Mouse (Mus musculus) hindbrain, embryonic 14.5 days (tissue): ENCODE data around the gene Gm28230. TPM values are rescaled to one million over a fixed set of nuclear protein-coding genes. Genes with fewer than 3 reads are reported as not detected.

Source experiments
- ATAC-seq: fragments of 200-750 bp; cut with Nextera tagmentation; 2 replicates; pipeline ENCODE4 v1.8.0; 2017; ENCODE audit warnings: moderate number of reproducible peaks, mild to moderate bottlenecking, moderate TSS enrichment, moderate library complexity; ENCODE audit not compliant: low FRiP score
- DNase-seq: peaks from one replicate; pipeline ENCODE4 v3.0.0-alpha.2; 2015; ENCODE audit warnings: low spot score
- H3K27ac ChIP-seq: fragments of 300-500 bp; sonication (generic); 2 replicates; pipeline ENCODE4 v1.5.1; 2014; ENCODE audit warnings: mild to moderate bottlenecking, moderate library complexity
- H3K27me3 ChIP-seq: fragments of 300-500 bp; sonication (generic); 2 replicates; pipeline ENCODE4 v1.6.1; 2014; ENCODE audit warnings: mild to moderate bottlenecking, low read length, mixed read lengths; ENCODE audit not compliant: control insufficient read depth, insufficient read depth
- H3K36me3 ChIP-seq: fragments of 300-500 bp; sonication (generic); replicated peaks from 2 replicates; pipeline ENCODE4 v1.6.1; 2014; ENCODE audit not compliant: control insufficient read depth, insufficient read depth
- H3K4me1 ChIP-seq: fragments of 300-500 bp; sonication (generic); replicated peaks from 2 replicates; pipeline ENCODE4 v1.6.1; 2014; ENCODE audit warnings: antibody characterized with exemption, low read length, mixed read lengths; ENCODE audit not compliant: control insufficient read depth, insufficient read depth
- H3K4me2 ChIP-seq: fragments of 300-500 bp; sonication (generic); replicated peaks from 2 replicates; pipeline ENCODE4 v1.6.1; 2014; ENCODE audit warnings: mild to moderate bottlenecking, moderate library complexity
- H3K4me3 ChIP-seq: fragments of 300-500 bp; sonication (generic); replicated peaks from 2 replicates; pipeline ENCODE4 v1.5.1; 2014; ENCODE audit warnings: mild to moderate bottlenecking, low read length
- H3K9ac ChIP-seq: fragments of 300-500 bp; sonication (generic); 2 replicates; pipeline ENCODE4 v1.6.1; 2014
- H3K9me3 ChIP-seq: fragments of 300-500 bp; sonication (generic); 2 replicates; pipeline ENCODE4 v1.6.1; 2016; ENCODE audit warnings: low read length; ENCODE audit not compliant: control insufficient read depth
- whole genome bisulfite sequencing: fragments of 180-500 bp; shearing (Covaris S2); extraction: QIAGEN DNeasy Blood & Tissue Kit; methylation state at CpG from one replicate; pipeline ENCODE4 v1.1.7; 2014; 5-methylcytosine and 5-hydroxymethylcytosine counted together
- polyA plus RNA-seq: library from polyadenylated mRNA; unstranded; fragments of >200 nt; fragmentation: Nextera tagmentation; extraction: Ambion mirVana; gene quantifications from 2 replicates; pipeline ENCODE4 v1.2.1, GENCODE M21; 2014

Gm28230 gene
- polyA plus RNA-seq, 1 experiment from 2014 or later, result 1.3 TPM

DNA sequence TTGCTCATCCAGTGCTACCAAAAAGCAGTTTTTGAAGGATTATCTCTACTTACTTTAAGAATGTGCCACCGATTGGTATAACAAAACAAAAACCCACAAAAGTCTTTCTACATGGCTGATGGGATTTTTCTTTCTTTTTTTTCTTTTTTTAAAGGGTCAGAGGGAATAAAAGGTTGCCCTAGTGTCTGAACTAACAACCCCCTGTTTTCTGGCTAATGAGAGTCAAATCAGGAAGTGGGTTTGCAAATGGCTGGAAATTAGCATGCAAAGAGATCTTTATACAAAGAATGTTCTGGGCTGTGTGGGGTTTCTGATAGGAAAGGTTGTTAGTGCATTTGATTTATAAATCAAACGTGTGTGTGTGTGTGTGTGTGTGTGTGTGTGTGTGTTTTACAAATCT, 6.1 kb upstream of the Gm28230 start:
- no peak overlapping the region for H3K27ac ChIP-seq
- WGBS, result 12% methylated on average over 2 of the region's 2 CpGs
- H3K9ac ChIP-seq, result no peak overlapping the region
- H3K9me3 ChIP-seq, result no peaks in the 10 kb centered on the region
- DNase-seq, result no peak
- peaks cover 9% of the 10 kb centered on the region; the same call in 1 of the 2 replicates for H3K4me1 ChIP-seq
- H3K4me2 ChIP-seq, result no peak overlapping the region
- no peak overlapping the region for H3K4me3 ChIP-seq
- H3K27me3 ChIP-seq, result peaks cover 99% of the 10 kb centered on the region
- H3K36me3 ChIP-seq, result no peaks in the 10 kb centered on the region
- ATAC-seq, result no peak

DNA sequence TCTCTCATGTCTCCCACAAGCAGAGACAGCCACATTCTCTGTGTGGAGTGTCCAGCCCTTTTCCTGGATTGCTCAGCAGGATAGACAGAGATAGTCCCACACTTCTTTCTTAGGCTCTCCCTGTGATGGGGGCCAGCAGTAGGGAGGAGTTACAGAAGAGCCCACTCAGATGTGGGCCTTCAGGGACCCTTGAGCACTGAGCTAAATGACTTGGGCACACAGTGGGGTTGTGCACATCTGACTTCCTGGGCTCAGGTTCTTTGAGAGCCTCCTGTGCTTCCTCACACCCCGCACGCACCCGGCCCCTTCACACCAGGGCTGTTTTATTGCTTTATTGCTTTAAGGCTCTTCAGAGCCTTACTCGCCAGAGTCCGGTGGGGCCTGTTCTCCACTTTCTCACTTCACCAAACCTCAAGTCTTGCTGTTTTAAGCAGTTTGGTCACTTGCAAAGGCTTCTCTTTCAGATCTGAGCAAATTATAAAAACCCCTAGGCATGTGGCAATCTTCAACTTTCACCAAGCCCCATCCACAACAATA, 5.5 kb upstream of the Gm28230 start:
- no peaks in the 10 kb centered on the region for H3K36me3 ChIP-seq
- 0 out of 2 replicates have a peak overlapping the region, but pooled peaks have one; percentile 2 for H3K4me2 ChIP-seq
- WGBS, result 11% methylated on average over 5 of the region's 5 CpGs
- no peak overlapping the region for H3K9ac ChIP-seq
- ATAC-seq (no peak), DNase-seq (no peak)
- no peak overlapping the region for H3K27ac ChIP-seq
- H3K4me3 ChIP-seq, result no peak overlapping the region
- H3K4me1 ChIP-seq, result peaks cover 9% of the 10 kb centered on the region; the same call in 1 of the 2 replicates
- peaks cover 99% of the 10 kb centered on the region for H3K27me3 ChIP-seq
- H3K9me3 ChIP-seq, result no peaks in the 10 kb centered on the region

DNA sequence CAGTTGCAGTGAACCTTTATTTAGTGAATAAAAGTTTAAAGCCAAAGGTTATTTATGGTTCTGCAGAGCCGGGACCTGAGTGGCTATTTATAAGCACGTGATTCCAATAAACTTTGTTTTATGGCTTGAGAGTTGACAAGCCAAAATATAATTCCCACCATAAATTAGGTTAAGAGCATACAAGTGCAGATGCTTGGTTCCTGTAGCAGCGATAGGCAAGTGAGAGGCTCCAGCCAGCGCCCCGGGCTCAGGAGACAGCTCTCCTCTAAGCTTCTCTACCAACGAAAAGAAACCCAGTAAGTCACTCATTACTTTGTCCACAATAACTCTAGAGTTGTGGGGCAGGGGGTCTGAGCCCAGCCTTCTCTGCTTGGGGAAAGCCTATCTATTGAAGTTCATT, 4.6 kb upstream of the Gm28230 start:
- Histone ChIP-seq H3K9me3 (no peaks in the 10 kb centered on the region), H3K27me3 (peaks cover 99% of the 10 kb centered on the region), H3K9ac (no peak overlapping the region), H3K4me3 (no peak overlapping the region), H3K4me1 (peaks cover 14% of the 10 kb centered on the region; the same call in 1 of the 2 replicates), H3K27ac (no peak overlapping the region), H3K36me3 (no peaks in the 10 kb centered on the region), H3K4me2 (0 out of 2 replicates have a peak overlapping the region, but pooled peaks have one; percentile 82)
- WGBS, result 8% methylated on average over 6 of the region's 6 CpGs
- DNase-seq (no peak), ATAC-seq (no peak)

DNA sequence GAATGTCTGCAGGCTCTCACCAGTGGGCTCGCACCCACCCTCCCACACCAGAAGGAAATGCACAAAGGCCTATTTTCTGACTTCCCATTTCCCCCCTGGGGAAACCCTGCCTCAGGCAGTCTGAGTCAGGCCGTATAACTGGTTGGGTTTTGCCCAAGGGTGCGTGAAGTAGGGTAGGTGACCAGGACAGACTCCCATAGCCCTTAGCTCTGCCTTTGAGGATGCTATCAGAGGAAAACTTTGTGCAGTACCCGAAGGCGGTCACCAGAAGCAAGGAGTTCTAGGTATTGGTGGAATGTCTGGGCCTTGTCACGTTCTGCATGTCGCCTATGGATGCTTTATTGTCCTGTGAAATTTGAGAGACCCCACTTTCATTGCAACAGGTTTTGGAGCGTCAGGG, 3.6 kb upstream of the Gm28230 start:
- Histone ChIP-seq H3K9ac (peak overlapping the region; percentile 9; the same call in 1 of the 2 replicates), H3K9me3 (no peaks in the 10 kb centered on the region), H3K4me3 (no peak overlapping the region), H3K27ac (no peak overlapping the region), H3K27me3 (peaks cover 99% of the 10 kb centered on the region), H3K4me1 (peaks cover 14% of the 10 kb centered on the region; the same call in 1 of the 2 replicates), H3K4me2 (peak overlapping the region; percentile 82), H3K36me3 (no peaks in the 10 kb centered on the region)
- DNase-seq (no peak), ATAC-seq (no peak)
- 6% methylated on average over 8 of the region's 8 CpGs for WGBS

DNA sequence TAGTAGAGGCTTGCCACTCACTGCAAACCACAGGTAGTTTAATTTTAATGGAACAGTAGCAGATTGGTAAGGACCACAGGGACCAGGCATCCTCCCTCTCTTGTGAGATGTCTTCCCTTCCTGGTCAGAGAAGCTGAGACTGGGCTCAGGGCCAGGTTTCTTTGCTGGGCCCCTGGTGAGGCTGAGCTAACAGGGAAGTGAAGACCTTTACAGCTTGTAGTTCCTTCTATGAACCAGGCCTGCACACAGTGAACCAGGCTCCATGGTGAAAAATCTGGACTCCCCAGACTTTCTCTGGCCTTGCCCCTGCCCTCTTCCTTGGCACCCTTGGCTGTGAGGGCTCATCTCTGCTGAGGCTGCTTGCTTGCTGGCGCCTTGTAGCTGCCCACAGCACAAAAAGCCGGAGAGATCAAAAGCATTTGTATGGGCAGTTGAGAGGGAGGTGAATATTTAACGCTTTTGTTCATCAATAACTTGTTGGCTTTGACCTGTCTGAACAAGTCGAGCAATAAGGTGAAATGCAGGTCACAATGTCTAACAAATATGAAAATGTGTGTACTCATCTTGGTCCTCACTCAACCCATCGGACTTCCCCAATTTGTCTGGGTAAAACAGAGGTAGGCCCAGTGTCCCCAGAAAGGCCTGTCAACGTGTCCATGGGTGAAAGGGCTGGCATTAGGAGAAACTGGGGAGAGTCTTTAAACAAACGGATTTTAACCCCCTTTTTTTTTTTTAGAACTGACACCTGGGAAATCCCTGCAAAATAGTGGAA, 2.1 kb upstream of the Gm28230 start:
- no peaks in the 10 kb centered on the region for H3K36me3 ChIP-seq
- peaks cover 14% of the 10 kb centered on the region for H3K4me1 ChIP-seq
- H3K27me3 ChIP-seq, result peaks cover 98% of the 10 kb centered on the region
- no peak for DNase-seq
- H3K4me3 ChIP-seq, result 0 out of 2 replicates have a peak overlapping the region, but pooled peaks have one; percentile 42
- H3K9ac ChIP-seq, result peak overlapping the region; percentile 53; the same call in 1 of the 2 replicates
- H3K4me2 ChIP-seq, result peak overlapping the region; percentile 82
- 12% methylated on average over 7 of the region's 7 CpGs for WGBS
- no peak for ATAC-seq
- H3K9me3 ChIP-seq, result no peaks in the 10 kb centered on the region
- H3K27ac ChIP-seq, result peak overlapping the region; percentile 91

DNA sequence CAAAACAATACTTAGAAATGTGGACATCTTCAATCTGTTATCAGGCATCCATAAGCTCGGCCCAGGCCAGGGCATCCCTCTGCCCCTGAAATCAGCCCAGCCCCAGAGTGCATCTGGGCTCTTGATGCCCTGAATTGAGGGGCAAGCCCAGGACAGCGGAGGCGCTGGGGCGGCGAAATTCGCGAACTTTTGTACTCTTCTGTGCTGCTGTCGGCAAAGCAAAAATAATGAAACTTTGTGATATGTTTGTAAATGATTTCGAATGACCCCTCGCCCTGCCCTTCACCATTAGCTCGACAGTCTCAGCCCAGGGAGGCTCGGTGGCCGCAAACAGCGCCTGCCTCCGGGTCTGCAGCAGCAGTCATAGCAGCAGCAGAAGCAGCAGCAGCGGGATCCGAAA, 1.4 kb upstream of the Gm28230 start:
- H3K36me3 ChIP-seq, result no peaks in the 10 kb centered on the region
- WGBS, result 3% methylated on average over 17 of the region's 17 CpGs
- H3K4me3 ChIP-seq, result peak overlapping the region; percentile 42; the same call in 1 of the 2 replicates
- ATAC-seq (no peak), DNase-seq (no peak)
- H3K27ac ChIP-seq, result peak overlapping the region; percentile 91
- H3K4me2 ChIP-seq, result peak overlapping the region; percentile 82
- peaks cover 98% of the 10 kb centered on the region for H3K27me3 ChIP-seq
- peak overlapping the region; percentile 53 for H3K9ac ChIP-seq
- peaks cover 14% of the 10 kb centered on the region for H3K4me1 ChIP-seq
- no peaks in the 10 kb centered on the region for H3K9me3 ChIP-seq

DNA sequence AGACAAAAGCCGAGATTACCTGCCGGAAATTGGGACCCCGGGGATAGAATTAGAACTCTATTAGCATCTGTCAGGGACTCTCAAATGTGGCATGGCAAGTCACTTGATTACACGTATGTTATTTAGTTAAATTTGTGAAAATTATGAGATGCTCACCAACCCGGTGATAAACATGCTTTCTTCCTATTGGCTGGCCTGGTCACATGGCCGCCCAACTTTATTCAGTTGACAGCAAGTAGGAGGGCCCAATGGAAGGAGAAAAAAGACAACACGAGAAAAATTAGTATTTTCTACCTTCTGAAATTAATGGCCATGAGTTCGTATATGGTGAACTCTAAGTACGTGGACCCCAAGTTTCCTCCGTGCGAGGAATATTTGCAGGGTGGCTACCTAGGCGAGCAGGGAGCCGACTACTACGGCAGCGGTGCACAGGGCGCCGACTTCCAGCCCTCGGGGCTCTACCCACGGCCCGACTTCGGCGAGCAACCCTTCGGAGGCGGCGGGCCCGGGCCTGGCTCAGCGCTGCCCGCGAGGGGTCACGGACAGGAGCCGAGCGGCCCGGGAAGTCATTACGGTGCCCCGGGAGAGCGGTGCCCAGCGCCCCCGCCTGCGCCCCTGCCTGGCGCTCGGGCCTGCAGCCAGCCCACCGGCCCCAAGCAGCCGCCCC, 578 bp downstream of the Gm28230 start:
- peak overlapping the region; percentile 91 for H3K27ac ChIP-seq
- DNase-seq, result no peak

DNA sequence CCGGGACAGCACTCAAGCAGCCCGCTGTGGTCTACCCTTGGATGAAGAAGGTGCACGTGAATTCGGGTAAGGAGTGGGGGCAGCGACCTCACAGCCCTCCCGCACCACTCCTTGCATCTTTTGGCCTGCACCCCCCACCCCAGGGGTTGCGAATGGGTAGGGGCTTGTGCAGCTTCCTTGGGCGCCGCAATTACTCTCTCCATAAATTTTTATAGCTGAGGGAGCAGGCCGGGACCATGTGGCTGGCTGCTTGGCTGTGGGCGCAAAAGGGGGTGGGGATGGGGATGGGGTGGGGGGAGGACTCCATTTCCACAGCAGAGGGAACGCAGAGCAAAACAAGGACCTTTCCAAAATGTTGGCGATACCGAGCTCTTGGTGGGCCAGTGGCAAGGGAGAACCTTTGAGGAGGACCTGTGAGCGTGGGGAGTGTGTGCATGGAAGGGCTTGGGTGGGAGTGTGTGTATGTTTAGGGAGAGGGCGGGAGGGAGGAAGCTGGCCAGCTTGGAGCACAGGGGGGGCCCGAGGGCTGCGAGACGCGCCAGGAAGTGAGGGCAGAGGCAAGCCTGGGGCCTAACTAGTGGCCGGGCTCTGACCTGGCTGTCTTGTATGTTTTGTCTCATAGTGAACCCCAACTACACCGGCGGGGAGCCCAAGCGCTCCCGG, 1.2 kb downstream of the Gm28230 start:
- DNase-seq, result no peak
- H3K27me3 ChIP-seq, result peaks cover 96% of the 10 kb centered on the region

More for the DNA sequence above, 578 bp downstream of the Gm28230 start:
- Histone ChIP-seq H3K4me2 (peak overlapping the region; percentile 82), H3K36me3 (no peaks in the 10 kb centered on the region), H3K9me3 (no peaks in the 10 kb centered on the region), H3K9ac (peak overlapping the region; percentile 75), H3K4me1 (peaks cover 14% of the 10 kb centered on the region), H3K4me3 (peak overlapping the region; percentile 42), H3K27me3 (peaks cover 97% of the 10 kb centered on the region)
- WGBS, result under 1% methylated on average over 43 of the region's 43 CpGs
- peak; percentile 61 for ATAC-seq

More for the DNA sequence above, 1.2 kb downstream of the Gm28230 start:
- H3K9ac ChIP-seq, result peak overlapping the region; percentile 75
- H3K4me3 ChIP-seq, result peak overlapping the region; percentile 42
- no peaks in the 10 kb centered on the region for H3K9me3 ChIP-seq
- H3K36me3 ChIP-seq, result no peaks in the 10 kb centered on the region
- 3% methylated on average over 25 of the region's 25 CpGs for WGBS
- peak overlapping the region; percentile 82 for H3K4me2 ChIP-seq
- peak; percentile 25; the same call in 1 of the 2 replicates for ATAC-seq
- H3K4me1 ChIP-seq, result peaks cover 14% of the 10 kb centered on the region
- peak overlapping the region; percentile 91 for H3K27ac ChIP-seq
